Mouse (Mus musculus) heart, embryonic 15.5 days (tissue): ENCODE data around the gene Aebp1. TPM values are rescaled to one million over a fixed set of nuclear protein-coding genes. Genes with fewer than 3 reads are reported as not detected.

Experiments
- ATAC-seq: fragments of 200-750 bp; cut with Nextera tagmentation; replicated peaks from 2 replicates; pipeline ENCODE4 v1.8.0; 2017; ENCODE audit warnings: low read depth, moderate TSS enrichment; ENCODE audit not compliant: insufficient number of reproducible peaks, insufficient read depth, low FRiP score
- H3K27ac ChIP-seq: fragments of 300-500 bp; sonication (generic); 2 replicates; pipeline ENCODE4 v1.5.1; 2015; ENCODE audit warnings: mild to moderate bottlenecking, inconsistent platforms
- H3K27me3 ChIP-seq: fragments of 300-500 bp; sonication (generic); 2 replicates; pipeline ENCODE4 v1.6.1; 2015; ENCODE audit warnings: inconsistent platforms
- H3K36me3 ChIP-seq: fragments of 300-500 bp; sonication (generic); 2 replicates; pipeline ENCODE4 v1.6.1; 2015; ENCODE audit warnings: mild to moderate bottlenecking, inconsistent platforms
- H3K4me1 ChIP-seq: fragments of 300-500 bp; sonication (generic); replicated peaks from 2 replicates; pipeline ENCODE4 v1.6.1; 2015; ENCODE audit warnings: inconsistent platforms
- H3K4me2 ChIP-seq: fragments of 300-500 bp; sonication (generic); 2 replicates; pipeline ENCODE4 v1.6.1; 2015; ENCODE audit warnings: inconsistent platforms, mild to moderate bottlenecking, moderate library complexity
- H3K4me3 ChIP-seq: fragments of 300-500 bp; sonication (generic); 2 replicates; pipeline ENCODE4 v1.5.1; 2015; ENCODE audit warnings: mild to moderate bottlenecking, inconsistent platforms
- H3K9ac ChIP-seq: fragments of 300-500 bp; sonication (generic); 2 replicates; pipeline ENCODE4 v1.6.1; 2015; ENCODE audit warnings: mild to moderate bottlenecking, inconsistent platforms
- H3K9me3 ChIP-seq: fragments of 300-500 bp; sonication (generic); replicated peaks from 2 replicates; pipeline ENCODE4 v1.6.1; 2016; ENCODE audit warnings: inconsistent platforms
- WGBS: fragments of 180-500 bp; shearing (Covaris S2); methylation state at CpG from one replicate; pipeline ENCODE4 v1.1.7; 2015; ENCODE audit warnings: mixed read lengths; 5-methylcytosine and 5-hydroxymethylcytosine counted together
- polyA plus RNA-seq: library from polyadenylated mRNA; unstranded; fragments of >200 nt; fragmentation: Nextera tagmentation; extraction: Ambion mirVana; gene quantifications from 2 replicates; pipeline ENCODE4 v1.2.1, GENCODE M21; 2015

Gene Aebp1
- 31.7 and 43.7 TPM in 2 replicates for polyA plus RNA-seq

DNA sequence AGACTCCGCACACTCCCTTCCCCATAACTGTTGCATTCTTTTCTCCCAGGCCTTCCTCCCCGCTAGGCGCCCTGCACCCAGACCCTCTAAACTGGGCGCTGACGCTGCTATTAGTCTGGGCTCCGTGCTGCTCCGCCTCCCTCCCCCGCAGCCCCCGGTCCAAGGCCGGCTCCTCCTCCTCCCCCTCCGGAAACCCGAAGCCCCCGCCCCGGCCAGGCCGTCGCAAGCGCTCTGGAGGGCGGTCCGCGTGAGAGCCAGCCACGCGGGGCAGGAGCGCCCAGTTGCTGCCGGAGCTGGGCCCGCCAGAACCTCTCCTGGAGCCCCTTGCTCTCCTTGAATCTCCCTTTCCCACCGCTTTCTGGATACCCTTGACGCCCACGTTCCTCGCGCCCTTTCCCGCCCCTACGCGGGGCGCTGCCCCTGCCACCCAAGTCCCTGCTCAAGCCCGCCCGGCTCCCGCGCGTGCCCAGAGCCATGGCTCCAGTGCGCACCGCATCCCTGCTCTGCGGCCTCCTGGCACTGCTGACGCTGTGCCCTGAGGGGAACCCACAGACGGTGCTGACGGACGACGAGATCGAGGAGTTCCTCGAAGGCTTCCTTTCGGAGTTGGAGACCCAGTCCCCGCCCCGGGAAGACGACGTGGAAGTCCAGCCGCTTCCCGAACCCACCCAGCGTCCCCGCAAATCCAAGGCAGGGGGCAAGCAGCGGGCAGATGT, at the start of gene Aebp1:
Aebp1 (plus strand) TSS at position 270 of the 716 bp plus-strand sequence.
- Histone ChIP-seq H3K36me3 (no peaks in the 10 kb centered on the region), H3K4me2 (peak within 1 kb of the TSS; percentile 83), H3K4me3 (peak within 1 kb of the TSS; percentile 54), H3K9me3 (no peaks in the 10 kb centered on the region), H3K27ac (0 out of 2 replicates have a peak within 1 kb of the TSS, but pooled peaks have one; percentile 12), H3K9ac (peak within 1 kb of the TSS; percentile 64), H3K27me3 (0 out of 2 replicates have a peak, but pooled peaks cover 3% of the 10 kb centered on the region), H3K4me1 (peaks cover 27% of the 10 kb centered on the region)
- WGBS: 1% methylated on average over 57 of the region's 59 CpGs
- peak; percentile 45; the same call in 1 of the 2 replicates for ATAC-seq

DNA sequence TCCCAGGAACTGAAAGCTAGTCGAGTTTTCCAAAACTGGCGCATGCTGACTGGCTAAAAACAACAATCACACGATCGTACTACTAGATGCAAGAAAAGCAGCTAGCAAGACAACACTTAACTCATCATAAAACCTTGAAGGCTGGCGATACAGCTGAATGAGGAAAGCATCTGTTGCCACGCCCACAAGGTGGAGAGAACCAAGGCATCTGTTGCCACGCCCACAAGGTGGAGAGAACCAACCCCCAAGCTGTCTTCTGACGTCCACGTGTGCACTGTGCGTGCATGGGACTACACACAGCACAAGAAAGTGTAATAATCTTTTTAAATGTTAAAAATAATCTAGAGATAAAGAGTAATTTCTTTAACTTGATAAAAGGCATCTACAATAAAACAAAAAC, 48.4 kb upstream of the Aebp1 start:
- H3K4me2 ChIP-seq: no peak overlapping the region
- no peak overlapping the region for H3K27ac ChIP-seq
- H3K27me3 ChIP-seq: no peaks in the 10 kb centered on the region
- H3K36me3 ChIP-seq: no peaks in the 10 kb centered on the region
- no peaks in the 10 kb centered on the region for H3K4me1 ChIP-seq
- H3K4me3 ChIP-seq: no peak overlapping the region
- no peaks in the 10 kb centered on the region for H3K9me3 ChIP-seq
- 76% methylated on average over 10 of the region's 10 CpGs for WGBS
- H3K9ac ChIP-seq: no peak overlapping the region
- ATAC-seq: no peak

DNA sequence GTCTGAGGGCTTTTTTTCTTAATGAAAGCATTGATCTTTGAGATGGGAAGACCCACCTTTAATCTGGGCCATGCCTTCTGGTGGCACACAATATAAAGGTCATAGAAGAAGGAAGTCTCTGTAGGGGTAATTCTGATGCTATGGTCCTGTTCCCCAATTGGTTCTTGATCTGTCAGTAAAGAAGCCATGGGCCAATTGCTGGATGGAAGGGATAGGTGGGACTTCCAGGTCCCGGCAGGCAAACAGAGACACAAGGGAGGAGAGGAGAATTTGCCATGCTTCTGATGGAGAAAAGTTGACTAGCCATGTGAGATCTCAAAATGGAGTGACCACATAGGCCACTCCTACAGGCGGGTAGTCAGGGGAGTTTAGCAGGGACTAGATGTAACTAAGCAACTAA, 42.5 kb upstream of the Aebp1 start:
- H3K4me2 ChIP-seq: no peak overlapping the region
- H3K4me3 ChIP-seq: no peak overlapping the region
- WGBS: 70% methylated on average over 2 of the region's 2 CpGs

GRCm38 (mm10) chr11:5825432-5825831, 36.3 kb upstream of the Aebp1 start:
- ATAC-seq: no peak

More for the DNA sequence above, 42.5 kb upstream of the Aebp1 start:
- no peak for ATAC-seq
- H3K27ac ChIP-seq: no peak overlapping the region
- no peaks in the 10 kb centered on the region for H3K36me3 ChIP-seq
- H3K27me3 ChIP-seq: no peaks in the 10 kb centered on the region
- H3K4me1 ChIP-seq: no peaks in the 10 kb centered on the region
- H3K9me3 ChIP-seq: no peaks in the 10 kb centered on the region
- H3K9ac ChIP-seq: no peak overlapping the region

GRCm38 (mm10) chr11:5827931-5828330, 33.8 kb upstream of the Aebp1 start:
- H3K27ac ChIP-seq: 0 out of 2 replicates have a peak overlapping the region, but pooled peaks have one; percentile 44
- no peak overlapping the region for H3K4me2 ChIP-seq
- H3K9ac ChIP-seq: no peak overlapping the region
- no peak for ATAC-seq
- H3K4me3 ChIP-seq: no peak overlapping the region
- peaks cover 16% of the 10 kb centered on the region for H3K4me1 ChIP-seq
- no peaks in the 10 kb centered on the region for H3K27me3 ChIP-seq
- WGBS: 81% methylated on average over 5 of the region's 5 CpGs
- H3K9me3 ChIP-seq: no peaks in the 10 kb centered on the region
- peaks cover 11% of the 10 kb centered on the region; the same call in 1 of the 2 replicates for H3K36me3 ChIP-seq

More at GRCm38 (mm10) chr11:5825432-5825831, 36.3 kb upstream of the Aebp1 start:
- Histone ChIP-seq H3K36me3 (peaks cover 4% of the 10 kb centered on the region; the same call in 1 of the 2 replicates), H3K27ac (no peak overlapping the region), H3K9ac (no peak overlapping the region), H3K4me1 (peaks cover 8% of the 10 kb centered on the region), H3K9me3 (no peaks in the 10 kb centered on the region), H3K27me3 (no peaks in the 10 kb centered on the region), H3K4me2 (no peak overlapping the region), H3K4me3 (no peak overlapping the region)

DNA sequence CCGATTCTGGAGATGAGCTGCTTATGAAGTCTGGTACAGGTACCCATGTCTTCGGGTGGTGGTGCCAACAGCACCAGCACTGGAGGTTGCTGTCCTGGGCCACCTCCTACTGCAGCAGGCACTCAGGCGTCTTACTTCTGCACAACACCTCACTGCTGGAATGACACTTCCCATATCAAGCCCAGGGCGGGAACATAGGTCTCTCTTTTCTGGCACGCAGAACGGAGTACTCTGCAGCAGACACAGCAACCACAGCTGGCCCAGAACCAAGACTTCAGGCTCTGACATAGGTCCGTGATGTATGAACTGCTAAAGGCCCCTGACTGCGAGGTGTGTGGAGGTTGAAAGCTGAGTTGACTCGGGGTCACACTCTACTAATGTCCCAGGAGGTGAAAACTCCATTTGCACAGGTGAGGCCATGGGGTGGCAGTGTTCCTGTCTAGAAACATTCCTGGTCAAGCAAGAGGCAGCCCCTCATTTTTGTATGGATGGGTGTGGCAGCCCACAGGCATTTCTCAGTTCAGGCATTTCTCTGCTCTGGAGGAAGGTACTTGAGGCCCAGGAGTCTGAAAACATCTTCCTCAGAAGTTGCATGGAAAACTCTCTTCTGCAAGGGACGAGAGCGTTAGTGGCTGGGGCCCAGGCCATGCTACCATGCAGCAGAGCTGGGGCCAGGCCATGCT, 33.1 kb upstream of the Aebp1 start:
- no peak overlapping the region for H3K4me3 ChIP-seq
- no peak overlapping the region for H3K4me2 ChIP-seq
- H3K9ac ChIP-seq: no peak overlapping the region
- H3K36me3 ChIP-seq: peaks cover 15% of the 10 kb centered on the region; the same call in 1 of the 2 replicates
- 67% methylated on average over 11 of the region's 11 CpGs for WGBS
- ATAC-seq: no peak
- no peaks in the 10 kb centered on the region for H3K27me3 ChIP-seq
- peak overlapping the region; percentile 44; the same call in 1 of the 2 replicates for H3K27ac ChIP-seq
- no peaks in the 10 kb centered on the region for H3K9me3 ChIP-seq
- peaks cover 16% of the 10 kb centered on the region for H3K4me1 ChIP-seq

- peaks cover 22% of the 10 kb centered on the region; the same call in 1 of the 2 replicates for H3K36me3 ChIP-seq
- H3K4me3 ChIP-seq: no peak overlapping the region
- no peaks in the 10 kb centered on the region for H3K9me3 ChIP-seq
- peaks cover 16% of the 10 kb centered on the region for H3K4me1 ChIP-seq
- 86% methylated on average over 12 of the region's 12 CpGs for WGBS
- H3K4me2 ChIP-seq: no peak overlapping the region
- 0 out of 2 replicates have a peak overlapping the region, but pooled peaks have one; percentile 2 for H3K27ac ChIP-seq
- no peaks in the 10 kb centered on the region for H3K27me3 ChIP-seq
- H3K9ac ChIP-seq: no peak overlapping the region
- no peak for ATAC-seq
Measured at GRCm38 (mm10) chr11:5829327-5829726, 32.4 kb upstream of the Aebp1 start.

DNA sequence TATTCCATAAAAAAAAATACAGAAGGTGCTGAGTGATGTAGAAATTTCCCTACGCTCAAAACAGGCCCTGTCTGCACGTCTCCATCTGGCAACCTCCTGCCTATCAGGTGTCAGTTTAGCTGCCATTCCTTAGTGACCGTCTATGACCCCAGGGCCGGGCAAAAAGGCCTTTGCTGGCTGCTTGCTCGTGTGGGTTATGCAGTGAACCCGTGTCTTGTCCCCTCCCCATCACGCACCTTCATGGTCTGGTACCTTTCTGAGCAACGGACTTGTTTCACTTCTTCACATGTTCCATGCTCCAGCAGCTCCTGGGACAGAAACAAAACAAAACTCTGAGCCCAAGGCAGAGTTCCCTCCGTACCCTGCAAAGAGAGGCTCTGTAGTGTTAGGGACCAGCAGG, 27.2 kb upstream of the Aebp1 start:
- WGBS: 75% methylated on average over 9 of the region's 9 CpGs

DNA sequence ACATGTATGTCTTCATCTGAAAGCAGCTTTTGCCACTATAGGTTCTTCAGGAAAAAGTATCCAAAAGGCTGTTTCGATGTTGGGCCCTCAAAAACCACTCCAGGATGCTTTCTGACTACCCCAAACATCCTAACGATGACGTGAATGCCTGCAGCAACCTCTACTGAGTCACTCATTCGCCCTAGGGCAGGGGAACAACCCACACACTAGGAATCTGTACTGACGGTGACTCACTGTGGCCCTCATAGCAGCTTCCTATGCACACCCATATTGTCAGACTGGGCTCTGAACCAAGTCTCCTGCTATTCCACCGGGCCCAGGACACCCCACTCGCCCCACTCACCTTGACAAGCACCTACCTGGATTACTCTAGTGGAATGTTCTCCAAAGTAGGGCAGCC, 26.7 kb upstream of the Aebp1 start:
- ATAC-seq: no peak
- H3K4me1 ChIP-seq: peaks cover 16% of the 10 kb centered on the region
- WGBS: 84% methylated on average over 7 of the region's 7 CpGs

More for the DNA sequence above, 27.2 kb upstream of the Aebp1 start:
- Histone ChIP-seq H3K9ac (no peak overlapping the region), H3K27ac (no peak overlapping the region), H3K4me2 (no peak overlapping the region), H3K36me3 (peaks cover 18% of the 10 kb centered on the region; the same call in 1 of the 2 replicates), H3K9me3 (no peaks in the 10 kb centered on the region), H3K4me3 (no peak overlapping the region), H3K27me3 (no peaks in the 10 kb centered on the region), H3K4me1 (peaks cover 16% of the 10 kb centered on the region)
- ATAC-seq: no peak

GRCm38 (mm10) chr11:5836126-5836525, 25.6 kb upstream of the Aebp1 start:
- Histone ChIP-seq H3K9ac (peak overlapping the region; percentile 6; the same call in 1 of the 2 replicates), H3K9me3 (no peaks in the 10 kb centered on the region), H3K4me2 (no peak overlapping the region), H3K36me3 (peaks cover 18% of the 10 kb centered on the region; the same call in 1 of the 2 replicates), H3K27ac (no peak overlapping the region), H3K4me3 (no peak overlapping the region), H3K4me1 (peaks cover 12% of the 10 kb centered on the region), H3K27me3 (no peaks in the 10 kb centered on the region)
- 46% methylated on average over 1 of the region's 1 CpGs for WGBS
- ATAC-seq: no peak

More for the DNA sequence above, 26.7 kb upstream of the Aebp1 start:
- Histone ChIP-seq H3K4me2 (no peak overlapping the region), H3K9me3 (no peaks in the 10 kb centered on the region), H3K27me3 (no peaks in the 10 kb centered on the region), H3K4me3 (no peak overlapping the region), H3K9ac (no peak overlapping the region), H3K36me3 (peaks cover 18% of the 10 kb centered on the region; the same call in 1 of the 2 replicates), H3K27ac (no peak overlapping the region)
